Mouse (Mus musculus) limb, embryonic 14.5 days (tissue): ENCODE data around the gene Pik3c2b. TPM values are rescaled to one million over a fixed set of nuclear protein-coding genes. Genes with fewer than 3 reads are reported as not detected.
"Not testable (repeated sequence)": the region's sequence is repeated elsewhere in the genome, so short reads cannot be mapped to it uniquely, and the experiment has no call there.

Experiments used
- ATAC-seq: fragments of 200-750 bp; cut with Nextera tagmentation; 2 replicates; pipeline ENCODE4 v1.8.0; 2017; ENCODE audit warnings: low read depth, moderate number of reproducible peaks, moderate TSS enrichment; ENCODE audit not compliant: low FRiP score
- DNase-seq: peaks from one replicate; pipeline ENCODE4 v3.0.0-alpha.2; 2015; ENCODE audit warnings: low spot score
- H3K27ac ChIP-seq: fragments of 300-500 bp; sonication (generic); replicated peaks from 2 replicates; pipeline ENCODE4 v1.5.1; 2014; ENCODE audit warnings: low read depth, mild to moderate bottlenecking, low read length, moderate library complexity, mixed read lengths
- H3K27me3 ChIP-seq: fragments of 300-500 bp; sonication (generic); 2 replicates; pipeline ENCODE4 v1.6.1; 2014; ENCODE audit warnings: low read length, mixed read lengths; ENCODE audit not compliant: control insufficient read depth, insufficient read depth
- H3K36me3 ChIP-seq: fragments of 300-500 bp; sonication (generic); 2 replicates; pipeline ENCODE4 v1.6.1; 2014; ENCODE audit warnings: mild to moderate bottlenecking, low read length, moderate library complexity, mixed read lengths; ENCODE audit not compliant: control insufficient read depth, insufficient read depth
- H3K4me1 ChIP-seq: fragments of 300-500 bp; sonication (generic); 2 replicates; pipeline ENCODE4 v1.6.1; 2014; ENCODE audit warnings: antibody characterized with exemption, low read length, mixed read lengths; ENCODE audit not compliant: control insufficient read depth, insufficient read depth
- H3K4me2 ChIP-seq: fragments of 300-500 bp; sonication (generic); replicated peaks from 2 replicates; pipeline ENCODE4 v1.6.1; 2014; ENCODE audit warnings: low read depth, mild to moderate bottlenecking, low read length, moderate library complexity; ENCODE audit not compliant: severe bottlenecking
- H3K4me3 ChIP-seq: fragments of 300-500 bp; sonication (generic); replicated peaks from 2 replicates; pipeline ENCODE4 v1.5.1; 2014; ENCODE audit warnings: low read length
- H3K9ac ChIP-seq: fragments of 300-500 bp; sonication (generic); 2 replicates; pipeline ENCODE4 v1.6.1; 2014; ENCODE audit warnings: mild to moderate bottlenecking, low read depth, low read length, moderate library complexity; ENCODE audit not compliant: severe bottlenecking
- H3K9me3 ChIP-seq: fragments of 300-500 bp; sonication (generic); 2 replicates; pipeline ENCODE4 v1.6.1; 2016; ENCODE audit warnings: low read length; ENCODE audit not compliant: control insufficient read depth
- POLR2A ChIP-seq: fragments of 200-500 bp; IDR thresholded peaks from 2 replicates; pipeline ENCODE4 v1.8.0; 2012; ENCODE audit warnings: inconsistent platforms, mild to moderate bottlenecking, moderate library complexity, borderline replicate concordance; ENCODE audit not compliant: insufficient read depth, insufficient read length; ENCODE audit errors: extremely low read depth
- WGBS: fragments of 180-500 bp; shearing (Covaris S2); extraction: QIAGEN DNeasy Blood & Tissue Kit; methylation state at CpG from one replicate; pipeline ENCODE4 v1.1.7; 2014; 5-methylcytosine and 5-hydroxymethylcytosine counted together
- polyA plus RNA-seq, 2 experiments: library from polyadenylated mRNA; depleted of rRNA in 1 of 2; stranded (reverse) in 1 of 2; unstranded in 1 of 2; fragments of >200 nt; fragmentation: Nextera tagmentation in 1 of 2; extraction: Ambion mirVana in 1 of 2; gene quantifications; 2 replicates each; pipeline versions ENCODE4 v1.2.1 to v1.2.3; 2012 to 2014

Pik3c2b gene
- polyA plus RNA-seq, 2 experiments, result 8.1 to 10.7 TPM

GRCm38 (mm10) chr1:133033316-133034090 lies 12.0 kb upstream of the Pik3c2b start:
- H3K27ac ChIP-seq, result peak overlapping the region; percentile 34; the same call in 1 of the 2 replicates
- peak overlapping the region; percentile 42 for H3K4me3 ChIP-seq
- H3K27me3 ChIP-seq, result no peaks in the 10 kb centered on the region
- ATAC-seq, result peak; percentile 89
- DNase-seq, result peak; percentile 94
- TF ChIP-seq POLR2A, result no peak
- WGBS, result 2% methylated on average over 28 of the region's 28 CpGs
- H3K4me1 ChIP-seq, result 0 out of 2 replicates have a peak, but pooled peaks cover 3% of the 10 kb centered on the region
- peak overlapping the region; percentile 55 for H3K9ac ChIP-seq
- no peaks in the 10 kb centered on the region for H3K36me3 ChIP-seq
- H3K9me3 ChIP-seq, result no peaks in the 10 kb centered on the region
- peak overlapping the region; percentile 35 for H3K4me2 ChIP-seq

DNA sequence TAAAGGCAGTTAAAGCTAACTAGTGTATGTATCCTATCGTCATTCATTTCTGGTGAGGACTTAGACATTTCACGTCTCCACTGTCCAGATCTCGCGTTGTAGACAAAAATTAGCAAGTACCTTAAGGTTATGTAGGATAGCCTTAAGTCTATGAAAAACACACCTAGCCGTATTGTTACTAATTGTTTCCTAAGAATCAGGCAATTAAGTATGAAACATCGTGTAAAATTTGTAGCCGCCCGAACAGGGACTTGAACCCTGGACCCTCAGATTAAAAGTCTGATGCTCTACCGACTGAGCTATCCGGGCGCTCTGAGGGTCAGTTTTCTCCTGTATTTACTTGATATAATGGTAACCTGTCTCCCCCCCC lies 11.4 kb upstream of the Pik3c2b start:
- Histone ChIP-seq H3K27ac (no peak overlapping the region), H3K27me3 (no peaks in the 10 kb centered on the region), H3K9me3 (no peaks in the 10 kb centered on the region), H3K4me3 (peak overlapping the region; percentile 42), H3K36me3 (no peaks in the 10 kb centered on the region), H3K4me2 (peak overlapping the region; percentile 35), H3K4me1 (0 out of 2 replicates have a peak, but pooled peaks cover 3% of the 10 kb centered on the region), H3K9ac (0 out of 2 replicates have a peak overlapping the region, but pooled peaks have one; percentile 55)
- TF ChIP-seq POLR2A, result no peak
- DNase-seq (peak; percentile 76), ATAC-seq (peak; percentile 81)
- WGBS, result 4% methylated on average over 11 of the region's 11 CpGs

DNA sequence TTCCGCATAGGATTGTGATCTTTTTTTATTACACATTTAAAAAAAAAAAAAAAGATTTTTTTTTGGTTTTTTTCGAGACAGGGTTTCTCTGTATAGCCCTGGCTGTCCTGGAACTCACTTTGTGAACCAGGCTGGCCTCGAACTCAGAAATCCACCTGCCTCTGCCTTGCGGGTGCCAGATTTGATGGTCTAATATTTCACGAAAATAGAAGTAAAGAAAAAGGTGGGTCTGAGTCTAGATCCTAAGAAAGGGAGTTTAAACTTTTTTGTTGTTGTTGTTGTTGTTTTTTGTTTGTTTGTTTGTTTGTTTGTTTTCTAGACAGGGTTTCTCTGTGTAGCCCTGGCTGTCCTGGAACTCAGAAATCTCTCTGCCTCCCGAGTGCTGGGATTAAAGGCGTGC lies 10.8 kb upstream of the Pik3c2b start:
- not testable (repeated sequence) for H3K4me2 ChIP-seq, DNase-seq, ATAC-seq, H3K4me3 ChIP-seq, H3K27me3 ChIP-seq, H3K9ac ChIP-seq, H3K9me3 ChIP-seq, H3K4me1 ChIP-seq, H3K27ac ChIP-seq, H3K36me3 ChIP-seq
- 64% methylated on average over 7 of the region's 7 CpGs for WGBS

- Histone ChIP-seq H3K9ac (no peak overlapping the region), H3K9me3 (no peaks in the 10 kb centered on the region), H3K27me3 (no peaks in the 10 kb centered on the region; the same call in 1 of the 2 replicates), H3K27ac (no peak overlapping the region), H3K4me3 (no peak overlapping the region), H3K36me3 (no peaks in the 10 kb centered on the region), H3K4me2 (no peak overlapping the region), H3K4me1 (no peaks in the 10 kb centered on the region)
- whole genome bisulfite sequencing, result 17% methylated on average over 4 of the region's 4 CpGs
- peak; percentile 82; the same call in 1 of the 2 replicates for ATAC-seq
- DNase-seq, result peak; percentile 70
- TF ChIP-seq POLR2A, result no peak
Observed at GRCm38 (mm10) chr1:133039505-133039949, 5.9 kb upstream of the Pik3c2b start.

GRCm38 (mm10) chr1:133045861-133046440 lies 484 bp downstream of the Pik3c2b start:
- Histone ChIP-seq H3K27ac (peak overlapping the region; percentile 75), H3K27me3 (no peaks in the 10 kb centered on the region; the same call in 1 of the 2 replicates), H3K4me3 (peak overlapping the region; percentile 85), H3K9me3 (no peaks in the 10 kb centered on the region), H3K9ac (peak overlapping the region; percentile 95), H3K4me1 (peaks cover 30% of the 10 kb centered on the region), H3K36me3 (no peaks in the 10 kb centered on the region), H3K4me2 (peak overlapping the region; percentile 90)
- 0% methylated on average over 45 of the region's 71 CpGs for WGBS
- TF ChIP-seq POLR2A, result 0 out of 2 replicates have a peak, but pooled peaks have one; percentile 63
- DNase-seq (peak; percentile 70), ATAC-seq (peak; percentile 90)
